Mouse (Mus musculus): ENCODE data around the gene Map3k13. TPM values are rescaled to one million over a fixed set of nuclear protein-coding genes. Genes with fewer than 3 reads are reported as not detected.

Gene Map3k13
- polyA plus RNA-seq, 1 experiment from 2014 or later: 8.7 TPM

DNA sequence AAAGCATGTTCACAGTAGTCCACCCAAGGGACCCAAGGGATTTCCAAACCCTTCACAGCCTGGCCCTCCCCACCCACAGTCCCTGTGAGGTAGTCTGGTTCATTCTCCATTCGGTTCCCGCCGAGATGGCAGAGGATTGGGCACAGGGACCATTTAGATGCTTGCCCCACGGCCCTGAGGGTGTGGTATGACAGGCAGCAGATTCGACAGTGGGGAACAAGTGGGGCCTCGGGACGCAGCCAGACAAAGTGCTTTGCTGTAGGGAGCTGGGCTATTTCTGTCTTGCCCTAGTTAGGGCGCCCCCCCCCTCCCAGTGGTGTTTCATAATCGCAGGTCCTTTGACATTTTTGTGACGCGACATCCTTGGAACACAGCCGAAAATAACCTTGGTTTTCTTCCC lies 161.4 kb downstream of the Map3k13 start:
- 87% methylated on average over 12 of the region's 12 CpGs for WGBS
- Histone ChIP-seq H3K9ac (no peak overlapping the region), H3K36me3 (no peaks in the 10 kb centered on the region), H3K4me1 (replicated peaks) (no peaks in the 10 kb centered on the region), H3K27ac (replicated peaks) (no peak overlapping the region), H3K4me2 (no peak overlapping the region), H3K27me3 (no peaks in the 10 kb centered on the region), H3K9me3 (no peaks in the 10 kb centered on the region), H3K4me3 (no peak overlapping the region)
- ATAC-seq (ENCODE audit: low read depth): no peak

- WGBS: 86% methylated on average over 3 of the region's 3 CpGs
- H3K27me3 ChIP-seq: no peaks in the 10 kb centered on the region
- no peak overlapping the region for H3K4me3 ChIP-seq
- no peaks in the 10 kb centered on the region for H3K9me3 ChIP-seq
- no peak overlapping the region for H3K9ac ChIP-seq
- no peak for ATAC-seq (ENCODE audit: low read depth)
- H3K27ac ChIP-seq (replicated peaks): no peak overlapping the region
- H3K36me3 ChIP-seq: no peaks in the 10 kb centered on the region
- no peak overlapping the region for H3K4me2 ChIP-seq
- H3K4me1 ChIP-seq (replicated peaks): no peaks in the 10 kb centered on the region
Measured at GRCm38 (mm10) chr16:21965576-21965975, 171.4 kb downstream of the Map3k13 start.

GRCm38 (mm10) chr16:21969874-21970273 lies 175.7 kb downstream of the Map3k13 start:
- no peak for ATAC-seq (ENCODE audit: low read depth)

GRCm38 (mm10) chr16:21970536-21970935 lies 176.4 kb downstream of the Map3k13 start:
- ATAC-seq (ENCODE audit: low read depth): no peak
- H3K4me2 ChIP-seq: no peak overlapping the region
- 90% methylated on average over 6 of the region's 6 CpGs for WGBS

More at GRCm38 (mm10) chr16:21969874-21970273, 175.7 kb downstream of the Map3k13 start:
- Histone ChIP-seq H3K4me3 (no peak overlapping the region), H3K27me3 (no peaks in the 10 kb centered on the region), H3K9ac (no peak overlapping the region), H3K4me1 (replicated peaks) (no peaks in the 10 kb centered on the region), H3K9me3 (no peaks in the 10 kb centered on the region), H3K36me3 (no peaks in the 10 kb centered on the region), H3K4me2 (no peak overlapping the region), H3K27ac (replicated peaks) (no peak overlapping the region)
- 79% methylated on average over 5 of the region's 5 CpGs for WGBS

GRCm38 (mm10) chr16:21971446-21971845 lies 177.3 kb downstream of the Map3k13 start:
- Histone ChIP-seq H3K4me2 (no peak overlapping the region), H3K9ac (no peak overlapping the region), H3K4me1 (replicated peaks) (peaks cover 8% of the 10 kb centered on the region), H3K27me3 (no peaks in the 10 kb centered on the region), H3K27ac (replicated peaks) (0 out of 2 replicates have a peak overlapping the region, but pooled peaks have one; percentile 33), H3K36me3 (no peaks in the 10 kb centered on the region), H3K9me3 (no peaks in the 10 kb centered on the region), H3K4me3 (no peak overlapping the region)
- no peak for ATAC-seq (ENCODE audit: low read depth)
- WGBS: 70% methylated on average over 4 of the region's 4 CpGs

More at GRCm38 (mm10) chr16:21970536-21970935, 176.4 kb downstream of the Map3k13 start:
- Histone ChIP-seq H3K36me3 (no peaks in the 10 kb centered on the region), H3K27me3 (no peaks in the 10 kb centered on the region), H3K4me3 (no peak overlapping the region), H3K27ac (replicated peaks) (no peak overlapping the region), H3K9me3 (no peaks in the 10 kb centered on the region), H3K4me1 (replicated peaks) (no peaks in the 10 kb centered on the region), H3K9ac (no peak overlapping the region)

DNA sequence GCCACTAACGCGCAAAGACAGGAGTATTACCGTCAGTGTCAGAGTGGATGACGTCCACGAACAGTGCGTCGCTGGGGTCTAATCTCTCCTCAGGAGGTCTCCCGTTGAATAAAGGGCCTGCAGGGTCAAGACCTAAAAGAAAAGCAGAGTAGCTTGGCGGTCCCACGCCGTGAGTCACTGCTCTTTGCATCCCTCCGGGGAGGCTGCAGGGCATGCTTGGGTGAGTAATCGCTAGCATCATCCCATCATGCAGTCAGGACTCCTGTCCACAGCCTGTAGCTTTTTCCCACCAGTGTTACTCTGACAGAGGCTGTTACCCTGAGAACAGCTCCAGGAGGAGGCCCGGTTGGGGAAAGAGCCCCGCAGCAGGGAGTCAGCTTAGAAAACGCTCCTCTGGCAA lies 182.1 kb downstream of the Map3k13 start:
- WGBS: 2% methylated on average over 16 of the region's 16 CpGs

GRCm38 (mm10) chr16:21977347-21977746 lies 183.2 kb downstream of the Map3k13 start:
- Histone ChIP-seq H3K27ac (replicated peaks) (no peak overlapping the region), H3K27me3 (no peaks in the 10 kb centered on the region; the same call in 1 of the 2 replicates), H3K9ac (no peak overlapping the region), H3K36me3 (no peaks in the 10 kb centered on the region), H3K9me3 (no peaks in the 10 kb centered on the region), H3K4me1 (replicated peaks) (peaks cover 9% of the 10 kb centered on the region), H3K4me3 (no peak overlapping the region), H3K4me2 (no peak overlapping the region)
- ATAC-seq (ENCODE audit: low read depth): no peak
- 79% methylated on average over 5 of the region's 5 CpGs for WGBS

More for the DNA sequence above, 182.1 kb downstream of the Map3k13 start:
- Histone ChIP-seq H3K9ac (peak overlapping the region; percentile 6; the same call in 1 of the 2 replicates), H3K4me1 (replicated peaks) (peaks cover 9% of the 10 kb centered on the region), H3K4me2 (peak overlapping the region; percentile 43), H3K36me3 (no peaks in the 10 kb centered on the region), H3K27ac (replicated peaks) (no peak overlapping the region), H3K4me3 (peak overlapping the region; percentile 8; the same call in 1 of the 2 replicates), H3K9me3 (no peaks in the 10 kb centered on the region), H3K27me3 (no peaks in the 10 kb centered on the region; the same call in 1 of the 2 replicates)
- no peak for ATAC-seq (ENCODE audit: low read depth)

Other genes starting within 250 kb of the Map3k13 start
- gene 2510009E07Rik, start 99.7 kb upstream of the Map3k13 start, polyA plus RNA-seq (2015; fragmentation: Nextera tagmentation; extraction: Ambion mirVana): 54.0 and 56.5 TPM in 2 replicates
- gene Ehhadh, start 6.5 kb upstream of the Map3k13 start, polyA plus RNA-seq (2015; fragmentation: Nextera tagmentation; extraction: Ambion mirVana): 1.5 and 1.8 TPM in 2 replicates
- 49.0 and 50.9 TPM in 2 replicates for gene Tmem41a, start 153.2 kb downstream of the Map3k13 start, polyA plus RNA-seq (2015; fragmentation: Nextera tagmentation; extraction: Ambion mirVana)
- gene Liph, start 201.3 kb downstream of the Map3k13 start, polyA plus RNA-seq (2015; fragmentation: Nextera tagmentation; extraction: Ambion mirVana): 0.18 and 0.29 TPM in 2 replicates
- gene Senp2, start 215.1 kb downstream of the Map3k13 start, polyA plus RNA-seq (2015; fragmentation: Nextera tagmentation; extraction: Ambion mirVana): 44.9 and 48.4 TPM in 2 replicates

Measured in neural tube, embryonic 13.5 days (tissue).